Mouse (Mus musculus) neural tube, embryonic 14.5 days (tissue): ENCODE measurements at regions not wholly inside any gene's neighbourhood (a gene's known extent, or its start where the extent isn't known, plus 50 kb on each side); places are given as distances from the start of the nearest gene placed in this dataset.

ENCODE experiments used
- ATAC-seq: fragments of 200-750 bp; cut with Nextera tagmentation; 2 replicates; pipeline ENCODE4 v1.8.0; 2017; ENCODE audit warnings: low read depth, mild to moderate bottlenecking, moderate TSS enrichment, moderate library complexity
- H3K27ac ChIP-seq: fragments of 300-500 bp; sonication (generic); 2 replicates; pipeline ENCODE4 v1.5.1; 2014; ENCODE audit warnings: low read depth, mild to moderate bottlenecking, control low read depth, low read length, moderate library complexity, mixed read lengths
- H3K27me3 ChIP-seq: fragments of 300-500 bp; sonication (generic); 2 replicates; pipeline ENCODE4 v1.6.1; 2014; ENCODE audit warnings: low read length; ENCODE audit not compliant: control insufficient read depth, insufficient read depth
- H3K36me3 ChIP-seq: fragments of 300-500 bp; sonication (generic); 2 replicates; pipeline ENCODE4 v1.6.1; 2014; ENCODE audit warnings: low read length, mixed read lengths; ENCODE audit not compliant: control insufficient read depth, insufficient read depth
- H3K4me1 ChIP-seq: fragments of 300-500 bp; sonication (generic); 2 replicates; pipeline ENCODE4 v1.6.1; 2014; ENCODE audit warnings: low read length; ENCODE audit not compliant: control insufficient read depth, insufficient read depth
- H3K4me2 ChIP-seq: fragments of 300-500 bp; sonication (generic); 2 replicates; pipeline ENCODE4 v1.6.1; 2014; ENCODE audit warnings: mild to moderate bottlenecking, low read depth, low read length, control low read depth
- H3K4me3 ChIP-seq: fragments of 300-500 bp; sonication (generic); 2 replicates; pipeline ENCODE4 v1.5.1; 2014; ENCODE audit warnings: low read depth, low read length, control low read depth, mixed read lengths
- H3K9ac ChIP-seq: fragments of 300-500 bp; sonication (generic); replicated peaks from 2 replicates; pipeline ENCODE4 v1.6.1; 2014; ENCODE audit warnings: low read depth, mild to moderate bottlenecking, control low read depth, low read length, mixed read lengths
- H3K9me3 ChIP-seq: fragments of 300-500 bp; sonication (generic); 2 replicates; pipeline ENCODE4 v1.6.1; 2016; ENCODE audit warnings: low read length; ENCODE audit not compliant: control insufficient read depth
- WGBS: fragments of 180-500 bp; shearing (Covaris S2); extraction: QIAGEN DNeasy Blood & Tissue Kit; methylation state at CpG from one replicate; pipeline ENCODE4 v1.1.7; 2014; 5-methylcytosine and 5-hydroxymethylcytosine counted together

GRCm38 (mm10) chr15:17880168-17880567 lies 938.6 kb upstream of the Cdh10 start:
- H3K27ac ChIP-seq: no peak overlapping the region
- H3K4me1 ChIP-seq: no peaks in the 10 kb centered on the region
- H3K9ac ChIP-seq: no peak overlapping the region
- 82% methylated on average over 2 of the region's 2 CpGs for WGBS
- no peaks in the 10 kb centered on the region for H3K9me3 ChIP-seq
- ATAC-seq: no peak
- no peaks in the 10 kb centered on the region for H3K36me3 ChIP-seq
- H3K4me2 ChIP-seq: no peak overlapping the region
- no peak overlapping the region for H3K4me3 ChIP-seq
- no peaks in the 10 kb centered on the region for H3K27me3 ChIP-seq

GRCm38 (mm10) chr15:17889309-17889708 lies 929.4 kb upstream of the Cdh10 start:
- Histone ChIP-seq H3K4me1 (no peaks in the 10 kb centered on the region), H3K9me3 (no peaks in the 10 kb centered on the region), H3K4me3 (no peak overlapping the region), H3K4me2 (no peak overlapping the region), H3K9ac (no peak overlapping the region), H3K27ac (no peak overlapping the region), H3K27me3 (no peaks in the 10 kb centered on the region), H3K36me3 (no peaks in the 10 kb centered on the region)
- no peak for ATAC-seq
- WGBS: 80% methylated on average over 1 of the region's 1 CpGs

- no peak overlapping the region for H3K4me2 ChIP-seq
- 89% methylated on average over 1 of the region's 1 CpGs for WGBS
- H3K9me3 ChIP-seq: no peaks in the 10 kb centered on the region
- ATAC-seq: no peak
- no peaks in the 10 kb centered on the region for H3K4me1 ChIP-seq
- H3K4me3 ChIP-seq: no peak overlapping the region
- H3K36me3 ChIP-seq: no peaks in the 10 kb centered on the region
- no peak overlapping the region for H3K27ac ChIP-seq
- no peak overlapping the region for H3K9ac ChIP-seq
- H3K27me3 ChIP-seq: no peaks in the 10 kb centered on the region
Observed at GRCm38 (mm10) chr15:17900026-17900425, 918.7 kb upstream of the Cdh10 start.

- ATAC-seq: no peak
- Histone ChIP-seq H3K9me3 (no peaks in the 10 kb centered on the region), H3K4me1 (no peaks in the 10 kb centered on the region), H3K36me3 (no peaks in the 10 kb centered on the region), H3K27ac (no peak overlapping the region), H3K4me2 (no peak overlapping the region), H3K27me3 (no peaks in the 10 kb centered on the region), H3K4me3 (no peak overlapping the region), H3K9ac (no peak overlapping the region)
- WGBS: 95% methylated on average over 2 of the region's 2 CpGs
Observed at GRCm38 (mm10) chr15:17912241-17912640, 906.5 kb upstream of the Cdh10 start.

GRCm38 (mm10) chr15:17932573-17932972 lies 886.2 kb upstream of the Cdh10 start:
- H3K9me3 ChIP-seq: no peaks in the 10 kb centered on the region
- no peak overlapping the region for H3K27ac ChIP-seq
- no peak overlapping the region for H3K4me2 ChIP-seq
- H3K36me3 ChIP-seq: no peaks in the 10 kb centered on the region
- no peak overlapping the region for H3K9ac ChIP-seq
- no peak overlapping the region for H3K4me3 ChIP-seq
- no peaks in the 10 kb centered on the region for H3K4me1 ChIP-seq
- peak; percentile 58; the same call in 1 of the 2 replicates for ATAC-seq
- WGBS: 54% methylated on average over 3 of the region's 3 CpGs
- no peaks in the 10 kb centered on the region for H3K27me3 ChIP-seq

- no peaks in the 10 kb centered on the region for H3K27me3 ChIP-seq
- H3K9ac ChIP-seq: no peak overlapping the region
- H3K9me3 ChIP-seq: no peaks in the 10 kb centered on the region
- no peaks in the 10 kb centered on the region for H3K36me3 ChIP-seq
- H3K4me1 ChIP-seq: no peaks in the 10 kb centered on the region
- no peak overlapping the region for H3K4me2 ChIP-seq
- no peak overlapping the region for H3K4me3 ChIP-seq
- H3K27ac ChIP-seq: no peak overlapping the region
- ATAC-seq: no peak
- 96% methylated on average over 15 of the region's 15 CpGs for WGBS
Observed at GRCm38 (mm10) chr15:17933875-17934274, 884.9 kb upstream of the Cdh10 start.

- no peaks in the 10 kb centered on the region for H3K36me3 ChIP-seq
- H3K9ac ChIP-seq: no peak overlapping the region
- H3K27me3 ChIP-seq: no peaks in the 10 kb centered on the region
- no peak overlapping the region for H3K4me2 ChIP-seq
- H3K4me1 ChIP-seq: no peaks in the 10 kb centered on the region
- H3K27ac ChIP-seq: no peak overlapping the region
- no peak overlapping the region for H3K4me3 ChIP-seq
- WGBS: 90% methylated on average over 1 of the region's 1 CpGs
- no peaks in the 10 kb centered on the region for H3K9me3 ChIP-seq
- no peak for ATAC-seq
Observed at GRCm38 (mm10) chr15:17935473-17935872, 883.3 kb upstream of the Cdh10 start.

- H3K4me3 ChIP-seq: no peak overlapping the region
- no peaks in the 10 kb centered on the region for H3K9me3 ChIP-seq
- no peaks in the 10 kb centered on the region for H3K27me3 ChIP-seq
- no peaks in the 10 kb centered on the region for H3K4me1 ChIP-seq
- H3K27ac ChIP-seq: no peak overlapping the region
- no peak overlapping the region for H3K4me2 ChIP-seq
- no peaks in the 10 kb centered on the region for H3K36me3 ChIP-seq
- 91% methylated on average over 1 of the region's 1 CpGs for WGBS
- ATAC-seq: no peak
- no peak overlapping the region for H3K9ac ChIP-seq
Observed at GRCm38 (mm10) chr15:17962778-17963177, 856.0 kb upstream of the Cdh10 start.

- WGBS: 65% methylated on average over 4 of the region's 4 CpGs
- Histone ChIP-seq H3K27ac (no peak overlapping the region), H3K27me3 (no peaks in the 10 kb centered on the region), H3K36me3 (no peaks in the 10 kb centered on the region), H3K4me2 (no peak overlapping the region), H3K4me3 (no peak overlapping the region), H3K4me1 (no peaks in the 10 kb centered on the region), H3K9me3 (no peaks in the 10 kb centered on the region), H3K9ac (no peak overlapping the region)
- no peak for ATAC-seq
Observed at GRCm38 (mm10) chr15:17963240-17964209, 855.2 kb upstream of the Cdh10 start.
